Mouse (Mus musculus) spleen, adult 18-20 months (tissue): ENCODE data around the gene Cmklr1.

Experiments
- DNase-seq, 2 experiments: peaks; one replicate each; pipeline ENCODE4 v3.0.0; 2022; ENCODE audit warnings: mixed read lengths in 2 of 2

The Cmklr1 gene

DNA sequence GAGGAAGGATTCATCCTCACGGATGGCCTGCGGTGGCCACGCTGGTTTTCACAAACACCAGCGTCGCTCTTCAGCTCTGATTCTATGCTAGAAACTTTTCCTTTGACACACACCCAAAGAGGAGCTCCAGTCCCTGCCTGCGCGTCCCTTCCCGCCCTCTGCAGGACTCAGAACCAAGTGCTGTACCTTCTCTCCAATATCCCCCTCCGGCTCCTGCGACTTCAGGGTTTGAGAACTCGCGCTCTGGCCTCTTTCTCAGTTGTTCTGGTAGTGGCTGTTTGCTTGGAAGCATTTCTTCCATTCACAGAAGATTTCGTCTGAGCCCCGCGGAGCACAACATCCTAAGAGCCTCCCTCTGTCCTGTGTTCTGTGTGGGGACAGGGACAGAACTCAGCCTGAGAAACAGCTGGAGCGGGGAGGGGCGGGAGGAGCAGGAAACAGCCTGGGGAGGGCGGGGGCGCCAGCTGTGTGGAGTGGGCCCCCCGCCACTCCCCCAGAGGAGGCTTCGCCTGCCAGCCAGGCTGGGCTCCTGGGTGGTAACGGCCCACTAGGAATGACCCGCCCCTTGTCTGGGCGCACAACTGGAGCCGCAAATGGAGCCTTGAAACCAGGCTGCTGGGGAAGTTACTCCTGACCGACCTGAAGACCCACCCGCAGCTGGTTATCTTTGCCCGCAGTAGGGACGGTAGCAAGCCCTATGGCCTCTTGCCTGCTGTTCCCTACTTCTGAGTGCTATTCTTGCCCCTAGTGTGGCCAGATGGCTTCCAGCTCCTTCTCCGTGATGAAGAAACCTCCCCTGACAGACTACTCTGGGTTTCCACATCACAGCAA is at the start of gene Cmklr1:
Gene Cmklr1, minus strand, starts transcription at position 392 of the 831 bp plus-strand sequence.
- no peak for DNase-seq

DNA sequence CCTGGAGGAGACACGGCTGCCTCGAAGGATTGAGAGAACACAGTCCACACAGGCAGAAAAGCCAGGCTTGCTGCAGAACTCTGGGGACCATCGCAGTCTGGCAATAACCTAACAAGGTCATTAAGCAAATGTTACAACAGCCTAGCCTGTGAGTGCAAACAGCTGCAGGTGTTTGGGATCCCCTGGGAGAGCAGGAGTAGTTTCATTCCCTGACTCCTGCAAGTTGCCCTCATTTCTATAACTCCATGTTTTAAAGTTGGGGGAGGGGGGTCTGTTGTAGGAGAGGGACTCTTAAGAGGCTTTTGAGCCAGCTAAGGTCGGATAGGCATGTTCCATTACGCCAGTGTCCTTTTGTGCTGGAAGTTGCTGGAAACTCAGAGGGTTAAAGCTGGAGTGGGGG is 44.2 kb upstream of the Cmklr1 start:
- no peak for DNase-seq

DNA sequence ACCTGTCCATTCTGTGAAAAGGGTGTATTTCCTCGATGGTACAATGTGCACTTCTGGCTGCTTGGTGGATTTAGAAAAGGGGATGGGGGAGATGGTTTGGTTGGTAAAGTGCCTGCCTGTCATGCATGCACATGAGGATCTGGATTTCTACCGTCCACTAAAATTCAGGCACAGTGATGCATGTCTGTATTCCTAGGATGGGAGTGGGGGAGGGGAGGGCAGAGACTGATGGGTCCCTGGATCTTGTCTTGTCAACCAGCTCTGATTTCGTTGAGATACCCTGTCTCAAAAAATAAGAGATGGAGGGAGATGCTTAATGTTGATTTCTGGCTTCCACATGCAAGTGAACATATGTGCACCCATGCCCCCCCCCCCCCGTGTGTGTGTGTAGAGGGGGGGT is 43.8 kb upstream of the Cmklr1 start:
- DNase-seq: no peak

DNA sequence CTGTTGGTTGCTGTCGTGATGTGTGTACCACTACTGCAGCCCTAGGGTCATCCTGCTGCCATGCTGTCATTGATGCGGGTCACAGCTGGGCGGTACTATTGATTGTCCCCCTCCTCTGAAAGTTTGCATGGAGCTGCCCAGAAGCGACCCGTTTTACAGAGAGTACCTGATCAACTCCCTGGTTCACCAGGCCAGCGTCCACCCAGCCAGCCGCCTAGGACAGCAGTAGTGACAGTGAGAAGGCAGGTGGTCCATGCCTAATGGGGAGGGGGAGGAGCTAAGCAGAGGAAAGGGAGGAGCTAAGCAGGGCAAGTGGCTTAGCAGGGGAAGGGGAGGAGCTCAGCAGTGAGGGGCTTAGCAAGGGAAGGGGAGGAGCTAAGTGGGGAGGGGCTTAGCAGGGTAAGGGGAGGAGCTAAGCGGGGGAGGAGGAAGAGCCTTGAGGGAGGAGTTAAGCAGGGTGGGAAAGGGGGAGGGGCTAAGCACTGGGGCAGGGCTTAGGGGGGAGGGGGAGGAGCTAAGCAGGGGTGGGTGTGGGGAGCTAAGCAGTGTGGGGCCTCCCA is 43.0 kb upstream of the Cmklr1 start:
- no peak for DNase-seq

DNA sequence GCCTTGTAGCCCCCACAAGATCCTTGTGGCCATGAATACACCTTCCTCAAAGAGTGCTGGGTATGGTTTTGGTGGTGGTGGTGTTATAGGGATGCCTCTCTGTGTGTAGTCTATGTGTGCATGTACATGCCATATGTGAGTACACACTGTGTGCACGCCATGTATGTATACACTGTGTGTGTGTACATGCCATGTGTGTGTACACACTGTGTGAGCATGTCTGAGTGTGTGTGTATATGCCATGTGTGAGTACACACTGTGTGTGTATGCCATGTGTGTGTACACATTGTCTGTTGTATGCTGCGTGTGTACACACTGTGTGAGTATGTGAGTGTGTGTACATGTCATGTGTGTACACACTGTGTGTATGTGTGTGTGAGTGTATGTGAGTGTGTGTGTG is 40.6 kb upstream of the Cmklr1 start:
- no peak for DNase-seq

DNA sequence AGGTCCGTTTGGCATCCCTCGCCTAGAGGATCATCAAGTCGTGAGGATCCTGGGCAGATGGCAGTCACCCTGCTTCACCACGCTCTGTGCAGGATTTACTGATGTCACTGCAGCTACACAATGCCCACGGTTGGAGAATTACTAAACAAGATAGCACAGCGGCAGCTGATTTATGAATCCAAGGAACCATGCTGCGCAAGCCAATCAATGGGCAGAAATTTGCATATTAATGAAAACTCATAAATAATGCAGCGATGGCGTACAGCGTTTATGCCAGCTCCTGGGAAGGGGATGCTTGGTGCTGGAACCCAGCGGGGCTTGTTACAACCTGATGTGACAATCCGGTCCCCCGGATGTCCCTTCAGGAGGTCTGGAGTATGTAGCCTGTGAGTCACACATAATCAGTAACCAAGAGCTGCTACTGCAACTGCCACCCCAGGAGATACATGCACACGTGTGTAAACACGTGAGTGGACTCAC is 39.9 kb upstream of the Cmklr1 start:
- DNase-seq: no peak

DNA sequence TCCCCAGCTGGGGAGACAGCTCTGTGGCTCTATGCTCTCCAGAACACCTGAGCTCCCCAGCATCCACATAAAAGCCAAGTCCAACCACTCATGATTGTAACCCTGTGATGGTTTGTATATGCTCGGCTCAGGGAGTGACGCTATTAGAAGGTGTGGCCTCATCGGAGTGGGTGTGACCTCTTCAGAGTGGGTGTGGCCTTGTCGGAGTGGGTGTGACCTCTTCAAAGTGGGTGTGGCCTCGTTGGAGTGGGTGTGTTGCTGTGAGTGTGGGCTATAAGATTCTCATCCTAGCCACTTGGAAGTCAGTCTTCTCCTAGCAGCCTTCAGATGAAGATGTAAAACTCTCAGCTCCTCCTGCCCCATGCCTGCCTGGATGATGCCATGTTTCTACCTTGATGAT is 37.3 kb upstream of the Cmklr1 start:
- no peak for DNase-seq

DNA sequence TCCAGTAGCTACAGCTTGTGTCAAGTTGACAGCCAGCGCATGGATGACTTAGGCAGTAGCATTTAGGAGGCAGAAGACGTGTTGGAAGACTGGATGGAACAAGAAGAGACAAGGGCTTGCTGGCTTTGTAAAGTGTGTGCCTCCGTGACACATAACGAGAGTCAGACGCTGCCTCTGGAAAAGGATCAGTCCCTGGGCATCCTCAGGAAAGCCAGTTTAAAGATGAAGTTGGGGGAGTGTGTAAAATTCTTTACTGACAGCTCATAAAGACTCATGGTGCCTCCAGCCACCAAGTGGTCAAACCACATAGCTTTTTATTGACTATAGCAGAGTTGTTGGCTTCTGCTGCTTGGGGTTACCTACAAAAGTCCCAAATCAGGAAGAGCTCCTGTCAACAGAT is 35.2 kb upstream of the Cmklr1 start:
- no peak for DNase-seq

DNA sequence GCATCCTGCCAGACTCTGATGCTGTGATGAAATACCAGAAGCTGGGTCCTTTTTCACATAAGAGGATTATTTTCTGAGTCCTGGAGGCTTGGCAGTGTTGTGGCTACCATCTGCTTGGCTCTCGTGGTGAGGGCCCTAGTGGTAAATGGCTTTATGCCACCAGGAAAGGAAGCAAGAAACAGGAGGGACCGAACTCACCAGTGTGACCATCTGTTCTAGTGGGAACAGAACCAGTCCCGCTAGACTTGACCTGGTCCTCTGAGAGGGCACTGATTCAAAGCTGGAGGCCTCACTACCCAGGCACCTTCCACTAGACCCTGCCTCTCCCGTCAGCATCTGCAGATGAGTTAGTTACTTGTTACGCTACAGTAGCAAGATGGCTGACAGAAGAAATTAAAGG is 33.0 kb upstream of the Cmklr1 start:
- no peak for DNase-seq

DNA sequence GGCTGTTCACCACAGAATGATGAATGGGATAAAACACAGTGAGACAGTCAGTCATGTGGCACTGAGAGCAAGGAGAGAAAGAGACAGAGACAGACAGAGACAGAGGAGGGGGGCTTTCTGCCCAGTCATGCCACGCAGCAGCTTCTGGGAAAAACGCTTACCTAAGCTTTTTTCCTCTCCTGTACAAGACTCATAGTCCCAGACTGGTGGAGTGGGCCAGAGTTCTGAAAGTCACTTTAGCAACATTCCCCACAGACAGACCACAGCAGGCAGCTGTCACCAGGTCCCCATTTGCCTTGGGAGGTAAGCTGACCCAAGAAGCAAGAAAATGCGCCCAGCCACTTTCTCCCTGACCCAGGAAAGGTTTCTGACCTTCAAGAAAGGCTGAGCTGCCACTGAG is 32.2 kb upstream of the Cmklr1 start:
- DNase-seq: no peak

DNA sequence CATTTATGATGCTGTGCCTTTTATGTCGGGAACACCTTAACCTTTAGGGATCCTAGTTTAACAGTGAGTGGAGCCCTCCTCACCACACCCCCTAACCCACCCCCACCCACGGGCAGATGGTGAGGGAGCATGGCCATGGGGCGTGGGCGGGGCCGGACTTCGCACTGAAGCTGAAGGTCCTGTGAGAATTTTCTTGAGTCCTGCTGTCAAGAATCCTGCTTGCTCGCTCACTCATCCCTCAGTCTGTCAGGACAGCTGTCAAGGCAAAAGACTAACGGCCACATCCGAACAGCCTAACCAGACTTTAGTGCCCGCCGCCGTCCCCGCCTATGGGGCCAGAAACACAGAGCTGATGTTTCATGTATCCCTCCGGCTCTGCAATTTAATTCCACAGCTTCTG is 31.0 kb upstream of the Cmklr1 start:
- no peak for DNase-seq

DNA sequence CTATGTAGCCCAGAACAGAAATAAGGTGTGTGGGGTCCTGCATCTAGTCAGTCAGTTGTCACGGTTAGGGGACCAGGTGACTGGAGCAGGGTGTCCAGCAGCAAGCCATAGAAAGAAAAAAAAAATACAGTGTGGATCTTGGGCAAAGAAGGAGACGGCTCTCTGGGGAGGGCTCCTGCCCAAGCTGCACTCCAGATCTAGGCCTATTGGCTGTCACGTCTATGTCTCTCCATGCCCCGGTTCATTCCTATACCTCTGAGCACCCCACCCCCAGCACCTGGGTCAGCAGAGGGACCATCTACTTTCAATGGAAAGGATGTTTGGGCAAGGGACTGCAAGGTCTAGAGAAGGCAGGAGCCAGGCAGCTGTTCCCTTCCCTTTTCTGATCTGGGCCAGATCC is 29.3 kb upstream of the Cmklr1 start:
- DNase-seq: no peak

DNA sequence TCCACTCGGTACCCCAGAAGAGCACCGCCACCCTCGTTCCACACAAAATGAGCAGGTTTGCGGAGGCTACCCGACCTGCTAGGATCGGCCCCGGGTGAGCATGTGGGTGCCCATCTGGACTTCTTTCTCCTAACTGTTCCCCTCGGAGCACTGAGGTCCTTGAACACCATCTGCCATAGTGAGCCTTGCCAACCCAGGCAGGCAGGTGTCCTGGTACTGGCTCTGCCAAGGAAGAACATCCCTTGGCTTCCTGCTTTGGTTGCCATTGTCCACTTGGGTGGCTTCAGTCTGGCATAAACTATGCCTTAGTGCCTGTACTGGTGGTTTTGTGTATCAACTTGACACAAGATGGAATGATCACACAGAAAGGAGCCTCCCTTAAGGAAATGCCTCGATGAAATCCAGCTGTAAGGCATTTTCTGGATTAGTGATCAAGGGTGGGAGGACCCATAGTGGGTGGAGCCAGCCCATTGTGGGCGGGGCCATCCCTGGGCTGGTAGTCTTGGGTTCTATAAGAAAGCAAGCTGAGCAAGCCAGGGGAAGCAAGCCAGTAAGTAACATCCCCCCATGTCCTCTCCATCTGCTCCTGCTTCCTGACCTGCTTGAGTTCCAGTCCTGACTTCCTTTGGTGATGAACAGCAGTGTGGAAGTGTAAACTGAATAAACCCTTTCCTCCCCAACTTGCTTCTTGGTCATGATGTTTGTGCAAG is 28.7 kb upstream of the Cmklr1 start:
- DNase-seq: no peak

DNA sequence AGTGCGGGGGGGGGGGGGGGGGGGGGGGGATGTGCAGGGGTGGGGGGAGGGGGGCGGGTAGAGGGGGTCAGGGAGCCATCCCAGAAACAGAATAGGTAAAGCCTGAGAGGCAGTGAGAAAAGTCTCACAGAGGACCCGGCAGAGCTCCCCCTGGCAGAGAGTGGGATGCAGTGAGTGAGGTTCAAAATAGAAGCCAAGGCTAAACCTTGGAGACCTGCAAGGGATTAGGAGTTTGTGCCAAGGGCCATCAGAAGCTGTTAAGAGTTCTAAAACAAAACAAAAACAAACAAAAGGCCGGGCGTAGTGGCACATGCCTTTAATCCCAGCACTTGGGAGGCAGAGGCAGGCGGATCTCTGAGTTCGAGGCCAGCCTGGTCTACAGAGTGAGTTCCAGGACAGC is 27.3 kb upstream of the Cmklr1 start:
- DNase-seq: no peak

DNA sequence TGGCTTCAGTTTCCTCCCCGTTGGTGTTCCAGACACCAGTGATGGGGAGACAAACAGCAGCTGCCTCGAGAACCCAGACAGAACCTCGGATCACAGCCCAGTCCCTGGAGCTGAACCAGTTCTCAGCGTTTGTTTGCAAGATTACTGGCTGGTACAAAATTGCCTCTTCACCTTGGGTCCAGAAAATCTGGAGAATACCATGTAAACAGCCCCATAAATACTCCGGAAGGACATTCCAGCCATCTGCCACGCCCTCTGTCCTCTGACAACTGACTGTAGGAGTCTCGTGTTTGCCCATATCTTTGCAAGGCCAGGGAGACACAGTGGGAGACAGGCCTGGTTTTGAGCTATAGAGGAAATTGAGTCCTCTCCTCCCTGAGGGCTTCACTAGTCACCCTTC is 24.6 kb upstream of the Cmklr1 start:
- DNase-seq: no peak

DNA sequence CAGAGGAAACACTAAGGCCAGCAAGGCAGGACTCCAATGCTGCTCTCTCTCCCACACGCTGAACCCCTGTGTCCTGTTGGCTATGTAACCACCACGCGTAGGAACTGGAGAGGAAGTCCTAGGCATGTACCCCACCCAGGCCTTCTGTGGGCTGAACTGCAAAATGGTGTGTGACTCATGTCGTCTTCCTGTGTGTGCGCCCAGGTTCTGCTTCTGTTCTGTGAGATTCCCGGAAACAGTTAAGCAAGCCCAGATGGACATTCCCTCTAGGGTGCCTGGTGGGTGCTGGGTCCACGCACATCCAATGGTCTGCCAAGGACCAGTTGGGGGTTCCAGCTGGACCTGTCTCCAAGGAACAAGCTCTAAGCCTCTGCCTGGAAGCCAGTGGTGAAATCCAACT is 22.2 kb upstream of the Cmklr1 start:
- DNase-seq: no peak

DNA sequence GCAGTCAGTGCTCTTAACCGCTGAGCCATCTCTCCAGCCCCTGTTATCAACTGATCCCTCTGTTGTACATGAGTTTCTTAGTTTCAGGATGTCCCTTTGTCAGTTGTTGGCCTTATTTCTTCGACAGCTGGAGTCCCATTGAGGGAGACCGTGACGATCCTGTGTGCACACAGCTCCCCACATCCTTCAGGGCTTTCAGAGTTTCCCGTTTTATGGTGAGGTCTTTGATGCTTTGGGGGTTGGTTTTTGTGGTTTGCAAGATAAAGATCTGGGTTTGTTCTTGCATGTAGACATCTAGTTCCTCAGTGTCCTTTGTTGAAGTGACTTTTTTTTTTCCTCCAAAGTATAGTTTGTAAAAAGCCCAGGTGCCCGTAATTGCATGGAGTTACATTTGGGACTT is 20.4 kb upstream of the Cmklr1 start:
- no peak for DNase-seq

DNA sequence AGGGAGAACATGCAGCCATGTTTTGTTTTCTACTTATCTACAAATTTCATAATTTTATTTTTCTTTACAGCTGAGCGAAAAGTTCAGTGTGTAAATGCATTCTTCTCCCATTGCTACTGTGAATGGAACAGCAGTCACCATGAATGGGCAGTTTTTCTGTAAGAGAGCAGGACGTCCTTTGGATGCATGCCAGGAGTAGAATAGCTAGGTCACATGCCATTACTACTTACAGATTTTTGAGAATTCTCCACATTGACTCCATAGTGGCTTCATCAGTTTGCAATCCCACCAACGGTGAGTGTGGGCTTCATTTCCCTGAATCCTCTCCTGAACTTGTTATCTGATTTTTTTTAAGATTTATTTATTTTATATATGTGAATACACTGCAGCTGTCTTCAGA is 19.9 kb upstream of the Cmklr1 start:
- DNase-seq: no peak

DNA sequence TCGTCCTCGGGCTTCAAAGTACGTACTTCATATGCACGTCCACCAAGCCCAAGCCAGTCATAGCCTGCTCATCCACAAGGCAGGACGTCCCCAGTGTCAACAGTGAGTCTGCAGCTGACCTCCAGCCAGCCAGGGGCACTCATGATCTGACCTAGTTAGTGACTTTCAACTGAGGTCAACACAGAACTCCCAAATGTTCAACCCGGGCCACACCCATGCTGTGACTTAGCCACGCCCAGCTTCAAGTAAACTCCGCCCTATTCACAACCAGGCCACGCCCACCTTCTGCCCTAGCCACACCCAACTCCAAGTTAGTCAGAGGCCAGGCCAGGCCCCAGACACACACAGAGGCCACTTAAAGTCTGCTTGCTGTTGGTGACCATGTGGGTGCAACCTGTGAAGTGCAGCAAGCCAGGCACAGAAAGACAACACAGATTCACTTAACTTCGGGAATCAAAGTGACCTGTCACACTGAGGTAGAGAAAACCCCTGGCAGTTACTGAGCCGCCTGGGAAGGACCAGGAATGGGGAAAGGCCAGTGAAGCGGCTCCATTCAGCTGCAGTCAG is 14.5 kb upstream of the Cmklr1 start:
- no peak for DNase-seq

DNA sequence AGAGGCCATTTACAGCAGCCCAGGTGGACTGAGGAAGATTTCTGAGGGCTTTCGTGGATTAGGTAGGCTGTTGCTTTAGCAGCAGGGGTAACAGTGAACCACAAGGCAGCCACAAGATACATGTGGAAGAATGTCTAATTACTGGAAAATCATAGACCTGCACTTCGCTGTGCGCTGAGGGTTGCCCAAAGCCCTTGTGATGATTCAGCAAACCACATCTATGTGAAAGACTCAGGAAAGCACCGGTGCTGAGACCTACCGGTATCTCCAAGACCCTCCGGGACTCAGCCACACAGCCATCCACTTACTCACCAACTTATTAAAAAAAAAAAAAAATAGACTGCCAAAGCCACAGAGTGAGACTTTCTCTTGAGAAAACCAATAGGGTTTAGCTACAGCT is 13.9 kb upstream of the Cmklr1 start:
- no peak for DNase-seq

DNA sequence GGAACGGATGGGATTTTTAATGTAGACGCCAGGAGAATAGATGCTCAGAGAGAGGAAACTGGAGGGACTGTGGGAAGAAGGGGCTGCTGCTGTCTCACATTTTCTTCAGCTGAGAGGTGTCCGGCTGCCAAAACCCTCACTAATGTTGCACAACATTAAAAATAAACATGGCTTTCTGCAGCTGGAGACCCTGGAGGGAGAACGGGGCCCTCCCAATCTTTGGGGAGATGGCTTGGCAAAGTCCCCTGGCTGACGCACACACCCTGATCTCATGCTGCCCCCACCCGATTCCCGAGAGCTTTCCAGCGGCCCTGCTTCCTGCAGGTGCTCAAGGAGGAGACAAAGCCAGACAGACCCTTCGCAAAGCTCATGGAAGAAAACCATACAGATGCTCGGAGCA is 10.6 kb upstream of the Cmklr1 start:
- no peak for DNase-seq

DNA sequence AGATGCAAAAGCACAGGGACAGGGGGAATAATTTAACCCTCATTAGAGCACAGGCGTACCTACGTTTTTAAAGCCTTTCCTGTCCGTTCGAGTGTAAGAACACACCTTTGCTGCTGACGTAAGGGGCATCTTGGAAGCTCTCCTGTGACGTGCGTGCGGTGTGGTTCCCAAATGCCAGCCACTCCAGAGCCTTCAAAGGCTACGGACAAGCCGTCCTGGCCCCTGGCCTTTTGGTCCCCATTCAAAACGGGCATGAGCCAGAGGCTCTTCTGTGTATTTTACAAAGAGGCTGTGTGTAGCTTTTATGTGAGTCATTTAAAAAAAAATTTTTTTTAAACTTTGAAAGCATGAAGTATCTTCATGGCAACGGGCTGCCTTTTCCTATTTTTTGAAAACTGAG is 4.6 kb upstream of the Cmklr1 start:
- no peak for DNase-seq

DNA sequence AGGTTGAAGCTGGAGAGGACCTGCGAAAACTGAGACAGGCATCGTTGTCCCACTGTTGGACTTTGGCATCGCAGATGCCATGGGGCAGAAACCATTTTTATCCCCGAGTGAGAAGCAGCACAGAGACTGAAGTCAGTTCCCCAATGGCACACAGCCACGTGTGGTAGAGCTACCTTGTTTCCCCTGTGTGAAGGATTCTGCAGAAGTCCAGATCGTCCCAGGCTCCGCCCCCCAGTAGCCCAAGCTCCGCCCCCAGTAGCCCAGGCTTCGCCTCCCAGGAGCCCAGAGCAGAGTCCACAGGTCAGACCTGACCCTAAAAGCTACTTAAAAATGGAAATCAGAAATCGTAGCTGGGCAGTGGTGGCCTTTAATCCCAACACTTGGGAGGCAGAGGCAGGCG is 4.0 kb upstream of the Cmklr1 start:
- no peak for DNase-seq

DNA sequence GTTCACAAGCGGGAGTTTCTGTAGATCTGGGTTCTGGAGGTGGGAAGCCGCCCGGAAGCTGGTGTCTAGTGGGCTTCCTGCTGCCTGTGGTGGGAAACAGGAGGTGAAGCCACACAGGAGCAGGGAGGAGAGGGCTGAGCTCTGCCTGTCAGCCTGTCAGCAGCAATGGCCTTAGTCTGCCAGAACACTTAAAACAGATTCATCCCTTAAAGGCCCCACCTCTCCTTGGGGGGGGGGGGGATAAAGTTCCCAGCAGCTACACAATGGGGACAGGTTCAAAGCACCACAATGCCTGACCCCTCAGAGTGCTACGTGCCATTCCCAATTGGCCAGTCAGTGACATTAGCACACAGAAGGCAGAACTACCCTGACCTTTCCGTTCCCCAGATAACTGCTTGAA is 2.0 kb upstream of the Cmklr1 start:
- DNase-seq: no peak
